Mouse (Mus musculus) MEL (cell line): ENCODE results near the gene Tspyl2. TPM values are rescaled to one million over a fixed set of nuclear protein-coding genes. Genes with fewer than 3 reads are reported as not detected.
"Not testable (repeated sequence)": the region's sequence is repeated elsewhere in the genome, so short reads cannot be mapped to it uniquely, and the experiment has no call there.

ENCODE experiments used
- DNase-seq: peaks from one replicate; pipeline ENCODE4 v3.0.0; 2011; ENCODE audit warnings: low read depth, low spot score
- H3K27ac ChIP-seq: 2 replicates; pipeline ENCODE4 v1.5.1; 2012; ENCODE audit warnings: low read depth, mild to moderate bottlenecking, control low read depth, low read length, moderate library complexity; ENCODE audit not compliant: control insufficient read depth
- H3K27me3 ChIP-seq, 2 experiments: fragments of 150-350 bp in 1 of 2; sonication (generic) in 1 of 2; 2 replicates each; pipeline ENCODE4 v1.6.1; 2012; ENCODE audit warnings: low read length in 2 of 2, mild to moderate bottlenecking in 2 of 2, improper control_type of control experiment in 1 of 2, moderate library complexity in 1 of 2; ENCODE audit not compliant: insufficient read depth in 2 of 2, control insufficient read depth in 1 of 2
- H3K36me3 ChIP-seq, 2 experiments: 2 replicates each; pipeline ENCODE4 v1.6.1; 2012 to 2014; ENCODE audit warnings: low read length in 2 of 2, improper control_type of control experiment in 1 of 2, inconsistent platforms in 1 of 2, mild to moderate bottlenecking in 1 of 2; ENCODE audit not compliant: insufficient read depth in 2 of 2, control insufficient read depth in 1 of 2
- H3K4me1 ChIP-seq, 2 experiments: fragments of 150-350 bp in 1 of 2; sonication (generic) in 1 of 2; 2 replicates each; pipeline ENCODE4 v1.6.1; 2012; ENCODE audit warnings: low read length in 2 of 2, improper control_type of control experiment in 1 of 2, mild to moderate bottlenecking in 1 of 2; ENCODE audit not compliant: insufficient read depth in 2 of 2, control insufficient read depth in 1 of 2
- H3K4me3 ChIP-seq, 2 experiments: fragments of 150-350 bp in 1 of 2; sonication (generic) in 1 of 2; 2 replicates each; pipeline ENCODE4 v1.5.1; 2012; ENCODE audit warnings: low read depth in 2 of 2, low read length in 2 of 2, mild to moderate bottlenecking in 2 of 2, moderate library complexity in 2 of 2, control low read depth in 1 of 2, improper control_type of control experiment in 1 of 2; ENCODE audit not compliant: control insufficient read depth in 1 of 2, insufficient read depth in 1 of 2
- H3K79me2 ChIP-seq: 2 replicates; pipeline ENCODE4 v1.6.1; 2012; ENCODE audit warnings: mild to moderate bottlenecking, low read length, moderate library complexity; ENCODE audit not compliant: control insufficient read depth, poor library complexity, insufficient read depth
- H3K9ac ChIP-seq: 2 replicates; pipeline ENCODE4 v1.6.1; 2012; ENCODE audit warnings: low read depth, mild to moderate bottlenecking, control low read depth, low read length, moderate library complexity; ENCODE audit not compliant: control insufficient read depth, poor library complexity, severe bottlenecking
- H3K9me3 ChIP-seq: fragments of 150-350 bp; sonication (generic); replicated peaks from 2 replicates; pipeline ENCODE4 v1.6.1; 2012; ENCODE audit warnings: mild to moderate bottlenecking, low read length, improper control_type of control experiment, moderate library complexity; ENCODE audit not compliant: insufficient read depth
- CHD1 ChIP-seq: IDR thresholded peaks from 2 replicates; pipeline ENCODE4 v1.6.1; 2012; ENCODE audit warnings: low read depth, mild to moderate bottlenecking, inconsistent platforms, low read length, improper control_type of control experiment
- GATA1 ChIP-seq: IDR thresholded peaks from 2 replicates; pipeline ENCODE4 v1.6.1; 2011; ENCODE audit warnings: low read depth, low read length, improper control_type of control experiment
- HCFC1 ChIP-seq: IDR thresholded peaks from 2 replicates; pipeline ENCODE4 v1.6.1; 2012; ENCODE audit warnings: low read depth, mild to moderate bottlenecking, inconsistent platforms, low read length, improper control_type of control experiment, moderate library complexity
- JUND ChIP-seq: IDR thresholded peaks from 2 replicates; pipeline ENCODE4 v1.6.1; 2011; ENCODE audit warnings: low read depth, mild to moderate bottlenecking, improper control_type of control experiment, low read length
- MAFK ChIP-seq: IDR thresholded peaks from 2 replicates; pipeline ENCODE4 v1.6.1; 2011; ENCODE audit warnings: low read depth, mild to moderate bottlenecking, low read length, improper control_type of control experiment, borderline replicate concordance
- MAX ChIP-seq: IDR thresholded peaks from 2 replicates; pipeline ENCODE4 v1.6.1; 2011; ENCODE audit warnings: low read length, improper control_type of control experiment
- MAZ ChIP-seq: IDR thresholded peaks from 2 replicates; pipeline ENCODE4 v1.6.1; 2012; ENCODE audit warnings: low read depth, mild to moderate bottlenecking, inconsistent platforms, low read length, improper control_type of control experiment
- MYB ChIP-seq: IDR thresholded peaks from 2 replicates; pipeline ENCODE4 v1.6.1; 2011; ENCODE audit warnings: mild to moderate bottlenecking, low read depth, low read length, improper control_type of control experiment
- MYC ChIP-seq: IDR thresholded peaks from 2 replicates; pipeline ENCODE4 v1.6.1; 2011; ENCODE audit warnings: low read depth, mild to moderate bottlenecking, low read length, improper control_type of control experiment, moderate library complexity
- NELFE ChIP-seq: IDR thresholded peaks from 2 replicates; pipeline ENCODE4 v1.6.1; 2011; ENCODE audit warnings: low read depth, low read length, improper control_type of control experiment
- NRF1 ChIP-seq: IDR thresholded peaks from 2 replicates; pipeline ENCODE4 v1.6.1; 2014; ENCODE audit warnings: low read depth, mild to moderate bottlenecking, inconsistent platforms, low read length, improper control_type of control experiment, moderate library complexity; ENCODE audit not compliant: poor library complexity, insufficient read depth, severe bottlenecking
- POLR2A ChIP-seq, 2 experiments: IDR thresholded peaks; 2 replicates each; pipeline ENCODE4 v1.6.1; 2011 to 2012; ENCODE audit warnings: low read length in 2 of 2, mild to moderate bottlenecking in 2 of 2, control low read depth in 1 of 2, improper control_type of control experiment in 1 of 2, low read depth in 1 of 2, moderate library complexity in 1 of 2; ENCODE audit not compliant: control insufficient read depth in 1 of 2, insufficient read depth in 1 of 2, poor library complexity in 1 of 2
- POLR2AphosphoS2 ChIP-seq: IDR thresholded peaks from 2 replicates; pipeline ENCODE4 v1.6.1; 2011; ENCODE audit warnings: low read length, improper control_type of control experiment
- POLR2AphosphoS5 ChIP-seq: IDR thresholded peaks from 2 replicates; pipeline ENCODE4 v1.6.1; 2012; ENCODE audit warnings: low read depth, borderline replicate concordance, mild to moderate bottlenecking, inconsistent platforms, low read length, moderate library complexity, mixed read lengths
- RAD21 ChIP-seq: IDR thresholded peaks from 2 replicates; pipeline ENCODE4 v1.6.1; 2011; ENCODE audit warnings: mild to moderate bottlenecking, low read depth, low read length, improper control_type of control experiment
- SIN3A ChIP-seq: IDR thresholded peaks from 2 replicates; pipeline ENCODE4 v1.6.1; 2012; ENCODE audit warnings: low read length, improper control_type of control experiment, inconsistent platforms
- SMC3 ChIP-seq: IDR thresholded peaks from 2 replicates; pipeline ENCODE4 v1.6.1; 2011; ENCODE audit warnings: low read depth, low read length, improper control_type of control experiment
- TAL1 ChIP-seq: IDR thresholded peaks from 2 replicates; pipeline ENCODE4 v1.6.1; 2012; ENCODE audit warnings: mild to moderate bottlenecking, inconsistent platforms, low read length, moderate library complexity, mixed read lengths
- TBP ChIP-seq: IDR thresholded peaks from 2 replicates; pipeline ENCODE4 v1.8.0; 2011; ENCODE audit warnings: low read depth, low read length, improper control_type of control experiment
- USF1 ChIP-seq: IDR thresholded peaks from 2 replicates; pipeline ENCODE4 v1.6.1; 2014; ENCODE audit warnings: low read depth, mild to moderate bottlenecking, inconsistent platforms, low read length, improper control_type of control experiment, moderate library complexity
- ZC3H11A ChIP-seq: IDR thresholded peaks from 2 replicates; pipeline ENCODE4 v1.6.1; 2012; ENCODE audit warnings: low read depth, mild to moderate bottlenecking, inconsistent platforms, low read length, improper control_type of control experiment
- ZKSCAN1 ChIP-seq: IDR thresholded peaks from 2 replicates; pipeline ENCODE4 v1.6.1; 2012; ENCODE audit warnings: low read depth, mild to moderate bottlenecking, inconsistent platforms, low read length, improper control_type of control experiment, moderate library complexity
- ZNF384 ChIP-seq: IDR thresholded peaks from 2 replicates; pipeline ENCODE4 v1.6.1; 2012; ENCODE audit warnings: low read depth, mild to moderate bottlenecking, inconsistent platforms, low read length, improper control_type of control experiment
- polyA plus RNA-seq, 2 experiments: library from polyadenylated mRNA; stranded (reverse) in 1 of 2; unstranded in 1 of 2; fragments of >175 nt in 1 of 2; fragments of >200 nt in 1 of 2; gene quantifications; 2 replicates each; pipeline versions ENCODE4 v1.2.1 to v1.2.4; 2012; ENCODE audit warnings: low replicate concordance in 2 of 2, low read depth in 1 of 2; ENCODE audit not compliant: insufficient read length in 2 of 2, insufficient read depth in 1 of 2, missing spikeins in 1 of 2
- total RNA-seq: library from RNA; depleted of rRNA; stranded (reverse); fragments of 300-350 nt; gene quantifications from 2 replicates; pipeline ENCODE4 v1.2.3, GENCODE M21; 2012

Gene Tspyl2
- total and polyA plus RNA-seq, 3 experiments, result 19.8 to 38.1 TPM; not detected in 1

DNA sequence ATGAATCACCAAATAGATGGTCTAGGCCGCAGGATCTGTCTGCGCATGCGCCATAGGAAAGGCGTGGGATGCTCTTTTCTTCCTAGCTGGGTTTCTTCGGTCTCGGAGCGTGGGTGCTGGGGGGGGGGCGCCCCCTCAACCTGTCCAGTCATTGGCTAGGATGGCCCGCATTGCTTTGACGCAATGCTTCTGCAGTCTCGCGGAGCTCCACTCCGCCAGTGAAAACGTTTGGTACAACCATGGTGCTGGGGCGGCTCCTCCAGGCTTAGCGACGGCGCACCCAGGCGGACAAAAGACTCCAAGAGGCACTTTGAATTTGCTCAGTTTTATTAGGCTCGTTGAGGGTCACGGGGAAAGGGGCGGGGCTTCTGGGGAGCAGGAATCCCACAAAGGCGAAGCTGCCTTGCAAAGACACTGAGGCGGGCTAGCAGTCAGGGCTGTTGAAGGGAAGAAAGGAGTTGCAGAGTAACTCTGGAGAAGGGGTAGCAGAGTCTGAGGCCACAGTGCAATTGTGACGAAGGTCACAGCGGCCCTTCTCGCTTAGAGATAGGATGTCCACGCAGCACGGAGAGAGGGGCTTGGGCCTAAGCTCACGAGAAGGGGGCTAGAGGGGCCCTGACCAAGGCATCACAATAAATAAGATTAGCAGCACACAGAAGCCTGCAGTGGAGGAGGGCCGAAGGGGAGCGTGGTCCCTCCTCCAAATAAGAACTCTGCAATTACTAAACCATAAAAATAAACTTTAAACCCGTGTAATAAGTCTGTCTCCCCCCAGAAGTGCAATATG, 5.5 kb downstream of the Tspyl2 start (continued):
- TF ChIP-seq RAD21 (no peak), JUND (no peak), NELFE (no peak), NRF1 (peak; percentile 70)

DNA sequence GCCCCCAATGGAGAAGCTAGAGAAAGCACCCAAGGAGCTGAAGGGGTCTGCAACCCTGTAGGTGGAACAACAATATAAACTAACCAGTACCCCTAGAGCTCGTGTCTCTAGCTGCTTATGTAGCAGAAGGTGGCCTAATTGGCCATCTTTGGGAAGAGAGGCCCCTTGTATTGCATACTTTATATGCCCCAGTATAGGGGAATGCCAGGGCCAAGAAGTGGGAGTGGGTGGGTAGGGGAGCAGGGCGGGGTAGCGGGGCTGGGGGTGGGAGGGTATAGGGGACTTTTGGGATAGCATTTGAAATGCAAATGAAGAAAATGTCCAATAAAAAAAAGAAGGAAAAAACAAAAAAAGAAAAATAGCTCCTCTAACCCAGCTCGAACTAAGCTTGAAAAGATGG, 6.1 kb downstream of the Tspyl2 start:
- not testable (repeated sequence) for H3K9me3 ChIP-seq, H3K79me2 ChIP-seq, H3K36me3 ChIP-seq, H3K4me1 ChIP-seq, DNase-seq, H3K27me3 ChIP-seq
- peak overlapping the region; percentile 35; the same call in 1 of the 2 replicates for H3K27ac ChIP-seq
- H3K9ac ChIP-seq, result peak overlapping the region; percentile 45
- peak overlapping the region; percentile 41 to 47; a peak in 3 of 4 replicates for H3K4me3 ChIP-seq

DNA sequence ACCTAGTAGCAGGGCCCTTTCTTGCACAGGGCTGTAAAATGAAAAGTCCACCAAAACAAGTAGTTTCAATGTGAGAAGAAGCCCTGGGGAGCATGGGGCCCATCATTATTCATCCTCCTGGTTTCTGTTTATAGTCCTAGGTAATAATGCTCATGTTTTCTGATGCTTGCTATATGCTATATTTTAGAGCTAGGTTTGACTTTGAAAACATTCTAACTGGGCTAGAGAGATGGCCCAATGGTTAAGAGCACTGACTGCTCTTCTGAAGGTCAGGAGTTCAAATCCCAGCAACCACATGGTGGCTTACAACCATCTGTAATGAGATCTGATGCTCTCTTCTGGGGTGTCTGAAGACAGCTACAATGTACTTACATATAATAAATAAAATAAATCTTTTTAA, 12.8 kb downstream of the Tspyl2 start:
- not testable (repeated sequence) for H3K79me2 ChIP-seq, DNase-seq, H3K27me3 ChIP-seq, H3K27ac ChIP-seq, H3K9me3 ChIP-seq, H3K4me1 ChIP-seq, H3K4me3 ChIP-seq, H3K9ac ChIP-seq
- TF ChIP-seq TBP, result peak; percentile 50; the same call in 1 of the 2 replicates
- peaks cover 0 to 17% of the 10 kb centered on the region in 2 experiments; a peak in 2 of 4 replicates for H3K36me3 ChIP-seq

DNA sequence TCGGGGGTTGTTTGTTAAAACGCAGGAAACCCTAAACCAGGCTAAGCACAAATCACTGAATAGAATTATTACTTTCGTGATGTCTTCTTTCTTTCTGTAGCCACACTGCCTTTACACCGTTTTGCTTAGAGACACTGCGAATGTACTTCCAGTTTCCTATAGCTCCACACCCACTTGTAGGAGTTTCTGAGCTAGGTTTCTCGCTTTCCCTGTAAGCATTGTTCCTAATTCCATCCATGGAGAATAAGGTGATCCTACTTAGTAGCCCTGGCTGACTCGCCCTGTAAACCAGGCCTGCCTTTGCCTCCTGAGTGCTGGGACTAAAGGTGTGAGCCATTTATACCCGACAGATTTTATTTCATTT, 14.6 kb downstream of the Tspyl2 start:
- Histone ChIP-seq H3K36me3 (peaks cover 0 to 32% of the 10 kb centered on the region in 2 experiments; a peak in 2 of 4 replicates), H3K79me2 (peaks cover 3% of the 10 kb centered on the region; the same call in 1 of the 2 replicates), H3K9me3 (no peaks in the 10 kb centered on the region), H3K4me3 (peak overlapping the region; percentile 77 to 81), H3K4me1 (peaks cover 7 to 9% of the 10 kb centered on the region in 2 experiments), H3K9ac (peak overlapping the region; percentile 60), H3K27me3 (no peaks in the 10 kb centered on the region), H3K27ac (peak overlapping the region; percentile 32)
- DNase-seq, result no peak
- TF ChIP-seq CHD1 (0 out of 2 replicates have a peak, but pooled peaks have one; percentile 37), TAL1 (no peak), TBP (no peak), MAFK (no peak), MAZ (no peak), MYC (no peak), SMC3 (no peak), GATA1 (no peak), NRF1 (no peak), SIN3A (peak; percentile 11; the same call in 1 of the 2 replicates), MAX (no peak), HCFC1 (no peak), ZKSCAN1 (no peak), MYB (no peak), ZNF384 (no peak), USF1 (no peak), RAD21 (no peak), POLR2AphosphoS2 (no peak), POLR2AphosphoS5 (no peak), POLR2A (IDR thresholded peaks at IDR 0.05; ENCODE audit: control insufficient read depth in 1 of 2, insufficient read depth in 1 of 2, low read depth in 1 of 2, low read length in 2 of 2, poor library complexity in 1 of 2) (0 out of 4 replicates have a peak, but pooled peaks of 1 of the 2 experiments have one; percentile 11), ZC3H11A (no peak)
